27 mouse cellular contexts compared by ENCODE assay signal in genomic region chr17:32612417-32612816, GRCm38 (mm10). TPM values are rescaled to one million over a fixed set of nuclear protein-coding genes. Genes with fewer than 3 reads are reported as not detected.
DNase-seq lines count a peak whose midpoint lies in the region; ATAC-seq and TF ChIP-seq lines count a peak whose summit lies in the region.
"Had no signal": no experiment of that assay in that cellular context is flagged by ENCODE, and none has a peak within 500 bp of the region (broad histone marks: within the 10 kb centered on the region; RNA-seq: fewer than 3 reads in every experiment).

No protein-coding gene starts in this region.

- no peak for TF ChIP-seq CTCF in lung, postnatal 0 days (IDR thresholded peaks at IDR 0.05)

- DNase-seq in lung, postnatal 36 days: peak; percentile 4
- DNase-seq in lung, postnatal 0 days (ENCODE audit: low spot score): no peak
- DNase-seq in kidney, postnatal 10 days: no peak
- DNase-seq: adrenal gland, adult 2 months; adrenal gland, postnatal 10 days; adrenal gland, postnatal 25 days; cerebellum, adult 11 months; cerebellum, adult 18-20 months; cerebellum, adult 8-10 months; cerebellum, adult 9-11 months; cerebellum, postnatal 14 days; cerebellum, postnatal 36 days had no signal

- H3K4me1 ChIP-seq in lung, postnatal 0 days (ENCODE audit: insufficient read depth, low read depth, low read length): no peaks in the 10 kb centered on the region
- H3K4me1 ChIP-seq: embryonic facial prominence, embryonic 10.5 days; embryonic facial prominence, embryonic 12.5 days; forebrain, embryonic 13.5 days; forebrain, embryonic 15.5 days had no signal

- H3K9me3 ChIP-seq in lung, postnatal 0 days (ENCODE audit: low read length): no peaks in the 10 kb centered on the region
- H3K9me3 ChIP-seq: embryonic facial prominence, embryonic 10.5 days; embryonic facial prominence, embryonic 12.5 days; forebrain, embryonic 13.5 days; forebrain, embryonic 15.5 days had no signal

- H3K9ac ChIP-seq in lung, postnatal 0 days (replicated peaks; ENCODE audit: low read depth): no peak overlapping the region
- H3K9ac ChIP-seq: embryonic facial prominence, embryonic 12.5 days; forebrain, embryonic 13.5 days; forebrain, embryonic 15.5 days had no signal

- WGBS in lung, postnatal 0 days: 68% methylated on average over 3 of the region's 3 CpGs

- no peak overlapping the region for H3K27ac ChIP-seq in lung, postnatal 0 days (ENCODE audit: low read length)
- H3K27ac ChIP-seq: embryonic facial prominence, embryonic 10.5 days; embryonic facial prominence, embryonic 12.5 days; forebrain, embryonic 13.5 days; forebrain, embryonic 15.5 days had no signal

- TF ChIP-seq EP300 in lung, postnatal 0 days (IDR thresholded peaks at IDR 0.05): no peak

- no peaks in the 10 kb centered on the region for H3K36me3 ChIP-seq in lung, postnatal 0 days (ENCODE audit: insufficient read depth, low read length)
- H3K36me3 ChIP-seq: embryonic facial prominence, embryonic 10.5 days; embryonic facial prominence, embryonic 12.5 days; forebrain, embryonic 15.5 days had no signal

- no peak overlapping the region for H3K4me3 ChIP-seq in lung, postnatal 0 days (ENCODE audit: low read depth, low read length)
- H3K4me3 ChIP-seq: embryonic facial prominence, embryonic 10.5 days; embryonic facial prominence, embryonic 12.5 days; forebrain, embryonic 13.5 days; forebrain, embryonic 15.5 days had no signal

- no peak for ATAC-seq in lung, postnatal 0 days
- ATAC-seq in common myeloid progenitor, adult 5-6 weeks (replicated peaks; ENCODE audit: low read depth, poor library complexity, severe bottlenecking): peak; percentile 54; the same call in 1 of the 2 replicates
- ATAC-seq in granulocyte monocyte progenitor cell, adult 5-6 weeks (replicated peaks; ENCODE audit: poor library complexity, severe bottlenecking): peak; percentile 66
- peak; percentile 41; the same call in 1 of the 2 replicates for ATAC-seq in monocyte, adult 5-6 weeks (replicated peaks; ENCODE audit: insufficient number of reproducible peaks, low FRiP score, low TSS enrichment, poor library complexity, severe bottlenecking)
- no peak for ATAC-seq in inflammation-experienced regulatory T-cells, adult 6 months
- ATAC-seq: forebrain, embryonic 13.5 days; forebrain, embryonic 15.5 days had no signal

- no peak overlapping the region for H3K4me2 ChIP-seq in lung, postnatal 0 days (replicated peaks; ENCODE audit: low read depth, low read length)
- H3K4me2 ChIP-seq: embryonic facial prominence, embryonic 12.5 days; forebrain, embryonic 13.5 days; forebrain, embryonic 15.5 days had no signal

- H3K27me3 ChIP-seq in lung, postnatal 0 days (replicated peaks; ENCODE audit: insufficient read depth, low read length): no peaks in the 10 kb centered on the region
- H3K27me3 ChIP-seq: embryonic facial prominence, embryonic 12.5 days; forebrain, embryonic 13.5 days; forebrain, embryonic 15.5 days had no signal

RNA-seq across cellular contexts. Expression of gene Cyp4f37, which starts 8.7 kb away (rescaled TPM):
- not detected in 2 replicates for polyA plus RNA-seq in lung, postnatal 0 days (2015; fragmentation: Nextera tagmentation; extraction: Ambion mirVana)
- total RNA-seq in common myeloid progenitor, adult 5-6 weeks (2017): not detected in 2 replicates
- total RNA-seq in granulocyte monocyte progenitor cell, adult 5-6 weeks (2014; fragmentation: Nextera tagmentation): not detected in 2 replicates
- total RNA-seq in granulocyte monocyte progenitor cell, adult 5-6 weeks (2017): not detected in 2 replicates
- total RNA-seq in monocyte, adult 5-6 weeks (2017): 0.11 to 0.57 TPM (median 0.19 TPM) in 3 replicates
- polyA plus RNA-seq in inflammation-experienced regulatory T-cells, adult 6 months (2017; shearing (Covaris generic)): not detected
- total RNA-seq: adrenal gland, adult 2 months; adrenal gland, postnatal 10 days; adrenal gland, postnatal 25 days; adrenal gland, postnatal 4 days; MEL had no signal
- polyA plus RNA-seq: adrenal gland, adult 2 months; brain, embryonic 14.5 days; C2C12; cortical plate, adult 2 months; embryonic facial prominence, embryonic 10.5 days; embryonic facial prominence, embryonic 12.5 days; embryonic facial prominence, embryonic 14.5 days; forebrain, embryonic 11.5 days; forebrain, embryonic 13.5 days; forebrain, embryonic 15.5 days had no signal

RNA-seq across cellular contexts. Expression of gene Cyp4f40, which starts 46.3 kb away (rescaled TPM):
- polyA plus RNA-seq in lung, postnatal 0 days (2015; fragmentation: Nextera tagmentation; extraction: Ambion mirVana): not detected in 2 replicates
- not detected in 2 replicates for total RNA-seq in common myeloid progenitor, adult 5-6 weeks (2017)
- total RNA-seq in granulocyte monocyte progenitor cell, adult 5-6 weeks (2014; fragmentation: Nextera tagmentation): not detected in 2 replicates
- not detected in 2 replicates for total RNA-seq in granulocyte monocyte progenitor cell, adult 5-6 weeks (2017)
- total RNA-seq in monocyte, adult 5-6 weeks (2017): not detected in 3 replicates
- polyA plus RNA-seq in inflammation-experienced regulatory T-cells, adult 6 months (2017; shearing (Covaris generic)): not detected
- total RNA-seq: adrenal gland, adult 2 months; adrenal gland, postnatal 10 days; adrenal gland, postnatal 25 days; adrenal gland, postnatal 4 days; MEL had no signal
- polyA plus RNA-seq: adrenal gland, adult 2 months; cortical plate, adult 2 months; embryonic facial prominence, embryonic 10.5 days; embryonic facial prominence, embryonic 12.5 days; embryonic facial prominence, embryonic 14.5 days; forebrain, embryonic 11.5 days; forebrain, embryonic 13.5 days; forebrain, embryonic 15.5 days had no signal

Comparison
In these comparisons a context has a peak if more than half of its experiments do, and no peak if none do; other contexts are left out.
1. ATAC-seq: peak in common myeloid progenitor, adult 5-6 weeks (single experiment), granulocyte monocyte progenitor cell, adult 5-6 weeks (single experiment) and monocyte, adult 5-6 weeks (single experiment); none in lung, postnatal 0 days (single experiment) and inflammation-experienced regulatory T-cells, adult 6 months (single experiment).